Mouse (Mus musculus) lung, postnatal 0 days (tissue): ENCODE measurements around the gene Slfn8.

Experiments
- CTCF ChIP-seq: IDR thresholded peaks from 2 replicates; pipeline ENCODE4 v1.5.1; 2016; ENCODE audit warnings: antibody characterized with exemption, mild to moderate bottlenecking
- EP300 ChIP-seq: IDR thresholded peaks from 2 replicates; pipeline ENCODE4 v1.6.1; 2016; ENCODE audit warnings: antibody characterized with exemption, mild to moderate bottlenecking, control low read depth

GRCm38 (mm10) chr11:83016093-83016492, 4.5 kb downstream of the Slfn8 start:
- TF ChIP-seq CTCF (no peak), EP300 (no peak)
